Comparison of ENCODE assay signal across 12 mouse cellular contexts in genomic region chr2:160452730-160453129, GRCm38 (mm10).
"Had no signal": no experiment of that assay in that cellular context is flagged by ENCODE, and none has a peak within 500 bp of the region (broad histone marks: within the 10 kb centered on the region; RNA-seq: fewer than 3 reads in every experiment).

No protein-coding gene starts in this region.

- H3K4me3 ChIP-seq: liver, embryonic 15.5 days; myocyte had no signal

- H3K27ac ChIP-seq: liver, embryonic 15.5 days; macrophage; neural tube, embryonic 13.5 days; stomach, postnatal 0 days had no signal

- H3K9ac ChIP-seq: liver, embryonic 15.5 days; liver, postnatal 0 days; stomach, embryonic 15.5 days had no signal

- H3K36me3 ChIP-seq: liver, embryonic 15.5 days; lung, embryonic 15.5 days; midbrain, embryonic 12.5 days; neural tube, embryonic 13.5 days; neural tube, embryonic 15.5 days; stomach, embryonic 15.5 days had no signal

- H3K4me1 ChIP-seq: liver, embryonic 15.5 days had no signal

- DNase-seq: lung, adult 2 months; right cerebral cortex, adult 18-20 months had no signal

- H3K9me3 ChIP-seq: liver, embryonic 15.5 days; lung, embryonic 15.5 days; midbrain, embryonic 12.5 days; neural tube, embryonic 13.5 days; neural tube, embryonic 15.5 days; stomach, embryonic 15.5 days had no signal

- H3K27me3 ChIP-seq: liver, embryonic 15.5 days; lung, embryonic 15.5 days; stomach, embryonic 15.5 days had no signal
